Mouse (Mus musculus) right cerebral cortex, postnatal 25 days (tissue): ENCODE results near the gene Zfp804a.

Experiments used
- DNase-seq: peaks from one replicate; pipeline ENCODE4 v3.0.0; 2022

Gene Zfp804a

GRCm38 (mm10) chr2:82282591-82283269 lies 229.7 kb downstream of the Zfp804a start:
- no peak for DNase-seq

GRCm38 (mm10) chr2:82294932-82295493 lies 242.0 kb downstream of the Zfp804a start:
- DNase-seq: no peak
